Mouse (Mus musculus) hindbrain, embryonic 15.5 days (tissue): ENCODE measurements at regions not wholly inside any gene's neighbourhood (a gene's known extent, or its start where the extent isn't known, plus 50 kb on each side); places are given as distances from the start of the nearest gene placed in this dataset.

Experiments
- ATAC-seq: fragments of 200-750 bp; cut with Nextera tagmentation; 2 replicates; pipeline ENCODE4 v1.8.0; 2017; ENCODE audit warnings: low read depth, moderate number of reproducible peaks, moderate TSS enrichment; ENCODE audit not compliant: low FRiP score
- H3K27ac ChIP-seq: fragments of 300-500 bp; sonication (generic); replicated peaks from 2 replicates; pipeline ENCODE4 v1.5.1; 2015; ENCODE audit warnings: mild to moderate bottlenecking, inconsistent platforms
- H3K27me3 ChIP-seq: fragments of 300-500 bp; sonication (generic); 2 replicates; pipeline ENCODE4 v1.6.1; 2015; ENCODE audit warnings: control low read depth, inconsistent platforms
- H3K36me3 ChIP-seq: fragments of 300-500 bp; sonication (generic); 2 replicates; pipeline ENCODE4 v1.6.1; 2015; ENCODE audit warnings: control low read depth, inconsistent platforms
- H3K4me1 ChIP-seq: fragments of 300-500 bp; sonication (generic); replicated peaks from 2 replicates; pipeline ENCODE4 v1.6.1; 2015; ENCODE audit warnings: control low read depth, inconsistent platforms
- H3K4me2 ChIP-seq: fragments of 300-500 bp; sonication (generic); 2 replicates; pipeline ENCODE4 v1.6.1; 2015; ENCODE audit warnings: moderate library complexity, mild to moderate bottlenecking, inconsistent platforms
- H3K4me3 ChIP-seq: fragments of 300-500 bp; sonication (generic); 2 replicates; pipeline ENCODE4 v1.5.1; 2015; ENCODE audit warnings: mild to moderate bottlenecking, inconsistent platforms
- H3K9ac ChIP-seq: fragments of 300-500 bp; sonication (generic); 2 replicates; pipeline ENCODE4 v1.6.1; 2015; ENCODE audit warnings: inconsistent platforms
- H3K9me3 ChIP-seq: fragments of 300-500 bp; sonication (generic); 2 replicates; pipeline ENCODE4 v1.6.1; 2016; ENCODE audit warnings: control low read depth, inconsistent platforms
- WGBS: fragments of 180-500 bp; shearing (Covaris S2); methylation state at CpG from one replicate; pipeline ENCODE4 v1.1.7; 2015; 5-methylcytosine and 5-hydroxymethylcytosine counted together

GRCm38 (mm10) chr14:45878428-45878827 is 220.5 kb upstream of the Ddhd1 start:
- ATAC-seq: peak; percentile 66; the same call in 1 of the 2 replicates
- Histone ChIP-seq H3K36me3 (no peaks in the 10 kb centered on the region), H3K27me3 (no peaks in the 10 kb centered on the region), H3K9me3 (no peaks in the 10 kb centered on the region), H3K9ac (no peak overlapping the region), H3K4me1 (no peaks in the 10 kb centered on the region), H3K4me2 (peak overlapping the region; percentile 41), H3K27ac (no peak overlapping the region), H3K4me3 (no peak overlapping the region)
- WGBS: 17% methylated on average over 9 of the region's 9 CpGs

GRCm38 (mm10) chr14:45920783-45921182 is 262.8 kb upstream of the Ddhd1 start:
- no peak for ATAC-seq
- H3K4me2 ChIP-seq: no peak overlapping the region
- no peak overlapping the region for H3K27ac ChIP-seq
- H3K9ac ChIP-seq: no peak overlapping the region
- H3K27me3 ChIP-seq: no peaks in the 10 kb centered on the region
- H3K4me3 ChIP-seq: no peak overlapping the region
- 7% methylated on average over 6 of the region's 6 CpGs for WGBS
- H3K36me3 ChIP-seq: no peaks in the 10 kb centered on the region
- no peaks in the 10 kb centered on the region for H3K9me3 ChIP-seq
- no peaks in the 10 kb centered on the region for H3K4me1 ChIP-seq

- no peaks in the 10 kb centered on the region for H3K4me1 ChIP-seq
- WGBS: 76% methylated on average over 2 of the region's 2 CpGs
- no peaks in the 10 kb centered on the region for H3K27me3 ChIP-seq
- ATAC-seq: no peak
- H3K9me3 ChIP-seq: no peaks in the 10 kb centered on the region
- H3K9ac ChIP-seq: no peak overlapping the region
- H3K27ac ChIP-seq: no peak overlapping the region
- no peak overlapping the region for H3K4me2 ChIP-seq
- H3K36me3 ChIP-seq: no peaks in the 10 kb centered on the region
- H3K4me3 ChIP-seq: no peak overlapping the region
Measured at GRCm38 (mm10) chr14:45943581-45943980, 285.6 kb upstream of the Ddhd1 start.

- Histone ChIP-seq H3K36me3 (no peaks in the 10 kb centered on the region), H3K9me3 (no peaks in the 10 kb centered on the region), H3K4me2 (no peak overlapping the region), H3K27ac (no peak overlapping the region), H3K4me1 (no peaks in the 10 kb centered on the region), H3K4me3 (no peak overlapping the region), H3K27me3 (no peaks in the 10 kb centered on the region), H3K9ac (no peak overlapping the region)
- no peak for ATAC-seq
- WGBS: 88% methylated on average over 5 of the region's 5 CpGs
Measured at GRCm38 (mm10) chr14:45944101-45944500, 286.2 kb upstream of the Ddhd1 start.

- Histone ChIP-seq H3K9ac (no peak overlapping the region), H3K4me2 (no peak overlapping the region), H3K9me3 (no peaks in the 10 kb centered on the region), H3K4me3 (no peak overlapping the region), H3K4me1 (no peaks in the 10 kb centered on the region), H3K36me3 (no peaks in the 10 kb centered on the region), H3K27me3 (no peaks in the 10 kb centered on the region), H3K27ac (no peak overlapping the region)
- ATAC-seq: no peak
- WGBS: 72% methylated on average over 8 of the region's 8 CpGs
Measured at GRCm38 (mm10) chr14:45944506-45944905, 286.6 kb upstream of the Ddhd1 start.

- no peaks in the 10 kb centered on the region for H3K9me3 ChIP-seq
- H3K9ac ChIP-seq: no peak overlapping the region
- no peaks in the 10 kb centered on the region for H3K36me3 ChIP-seq
- 81% methylated on average over 8 of the region's 8 CpGs for WGBS
- H3K27me3 ChIP-seq: no peaks in the 10 kb centered on the region
- no peak overlapping the region for H3K4me2 ChIP-seq
- no peak for ATAC-seq
- H3K4me3 ChIP-seq: no peak overlapping the region
- H3K27ac ChIP-seq: no peak overlapping the region
- no peaks in the 10 kb centered on the region for H3K4me1 ChIP-seq
Measured at GRCm38 (mm10) chr14:45956624-45957023, 298.7 kb upstream of the Ddhd1 start.

GRCm38 (mm10) chr14:45962474-45962873 is 304.5 kb upstream of the Ddhd1 start:
- Histone ChIP-seq H3K4me1 (no peaks in the 10 kb centered on the region), H3K27ac (no peak overlapping the region), H3K9ac (no peak overlapping the region), H3K9me3 (no peaks in the 10 kb centered on the region), H3K4me3 (no peak overlapping the region), H3K4me2 (no peak overlapping the region), H3K36me3 (no peaks in the 10 kb centered on the region), H3K27me3 (no peaks in the 10 kb centered on the region)
- no peak for ATAC-seq
- WGBS: 91% methylated on average over 4 of the region's 4 CpGs

GRCm38 (mm10) chr14:45964043-45964442 is 306.1 kb upstream of the Ddhd1 start:
- no peak overlapping the region for H3K4me3 ChIP-seq
- H3K9ac ChIP-seq: no peak overlapping the region
- H3K9me3 ChIP-seq: no peaks in the 10 kb centered on the region
- H3K27ac ChIP-seq: no peak overlapping the region
- H3K4me2 ChIP-seq: no peak overlapping the region
- H3K36me3 ChIP-seq: no peaks in the 10 kb centered on the region
- WGBS: 81% methylated on average over 7 of the region's 7 CpGs
- no peaks in the 10 kb centered on the region for H3K4me1 ChIP-seq
- no peak for ATAC-seq
- no peaks in the 10 kb centered on the region for H3K27me3 ChIP-seq

- Histone ChIP-seq H3K4me3 (no peak overlapping the region), H3K36me3 (no peaks in the 10 kb centered on the region), H3K27me3 (no peaks in the 10 kb centered on the region), H3K4me1 (no peaks in the 10 kb centered on the region), H3K9ac (no peak overlapping the region), H3K9me3 (no peaks in the 10 kb centered on the region), H3K27ac (no peak overlapping the region), H3K4me2 (no peak overlapping the region)
- no peak for ATAC-seq
- 85% methylated on average over 7 of the region's 7 CpGs for WGBS
Measured at GRCm38 (mm10) chr14:45983206-45983857, 325.4 kb upstream of the Ddhd1 start.

- H3K9me3 ChIP-seq: no peaks in the 10 kb centered on the region
- H3K27ac ChIP-seq: no peak overlapping the region
- no peaks in the 10 kb centered on the region for H3K36me3 ChIP-seq
- H3K9ac ChIP-seq: no peak overlapping the region
- no peak overlapping the region for H3K4me2 ChIP-seq
- no peaks in the 10 kb centered on the region for H3K27me3 ChIP-seq
- 83% methylated on average over 20 of the region's 20 CpGs for WGBS
- H3K4me3 ChIP-seq: no peak overlapping the region
- no peaks in the 10 kb centered on the region for H3K4me1 ChIP-seq
- no peak for ATAC-seq
Measured at GRCm38 (mm10) chr14:45984135-45984892, 326.4 kb upstream of the Ddhd1 start.

GRCm38 (mm10) chr14:45992041-45992869 is 334.3 kb upstream of the Ddhd1 start:
- ATAC-seq: no peak
- no peak overlapping the region for H3K4me2 ChIP-seq
- H3K36me3 ChIP-seq: no peaks in the 10 kb centered on the region
- no peak overlapping the region for H3K27ac ChIP-seq
- H3K27me3 ChIP-seq: no peaks in the 10 kb centered on the region
- no peak overlapping the region for H3K4me3 ChIP-seq
- H3K9me3 ChIP-seq: no peaks in the 10 kb centered on the region
- no peak overlapping the region for H3K9ac ChIP-seq
- no peaks in the 10 kb centered on the region for H3K4me1 ChIP-seq
- 71% methylated on average over 17 of the region's 17 CpGs for WGBS

GRCm38 (mm10) chr14:45992870-45993135 is 334.9 kb upstream of the Ddhd1 start:
- H3K27me3 ChIP-seq: no peaks in the 10 kb centered on the region
- no peak overlapping the region for H3K4me3 ChIP-seq
- H3K36me3 ChIP-seq: no peaks in the 10 kb centered on the region
- H3K9me3 ChIP-seq: no peaks in the 10 kb centered on the region
- no peaks in the 10 kb centered on the region for H3K4me1 ChIP-seq
- ATAC-seq: no peak
- WGBS: 80% methylated on average over 4 of the region's 4 CpGs
- no peak overlapping the region for H3K27ac ChIP-seq
- no peak overlapping the region for H3K9ac ChIP-seq
- H3K4me2 ChIP-seq: no peak overlapping the region
